Mouse (Mus musculus) small intestine, adult 2 months (tissue): ENCODE results near the gene Crb2. TPM values are rescaled to one million over a fixed set of nuclear protein-coding genes. Genes with fewer than 3 reads are reported as not detected.

ENCODE experiments used
- H3K27ac ChIP-seq: fragments of 200-500 bp; 2 replicates; pipeline ENCODE4 v1.5.1; 2012; ENCODE audit warnings: low read depth, low read length, control low read depth, inconsistent platforms; ENCODE audit not compliant: insufficient read depth
- H3K27me3 ChIP-seq: fragments of 200-500 bp; 2 replicates; pipeline ENCODE4 v1.6.1; 2012; ENCODE audit warnings: mild to moderate bottlenecking, moderate library complexity, low read length, inconsistent platforms; ENCODE audit not compliant: control insufficient read depth, insufficient read depth
- H3K36me3 ChIP-seq: fragments of 200-500 bp; 2 replicates; pipeline ENCODE4 v1.6.1; 2012; ENCODE audit warnings: mild to moderate bottlenecking, low read length, control low read depth, inconsistent platforms; ENCODE audit not compliant: control insufficient read depth, insufficient read depth
- H3K4me1 ChIP-seq: fragments of 200-500 bp; 2 replicates; pipeline ENCODE4 v1.6.1; 2012; ENCODE audit warnings: low read length, inconsistent platforms, mixed read lengths; ENCODE audit not compliant: control insufficient read depth, insufficient read depth, insufficient read length
- H3K4me3 ChIP-seq: fragments of 200-500 bp; 2 replicates; pipeline ENCODE4 v1.5.1; 2012; ENCODE audit warnings: low read depth, mild to moderate bottlenecking, control low read depth, inconsistent platforms, low read length, moderate library complexity
- CTCF ChIP-seq: fragments of 200-500 bp; IDR thresholded peaks from 2 replicates; pipeline ENCODE4 v1.5.1; 2012; ENCODE audit warnings: low read depth, mild to moderate bottlenecking, control low read depth, inconsistent platforms, low read length, moderate library complexity, mixed read lengths; ENCODE audit not compliant: insufficient replicate concordance, insufficient read length; ENCODE audit errors: extremely low read depth
- POLR2A ChIP-seq: fragments of 200-500 bp; IDR thresholded peaks from 2 replicates; pipeline ENCODE4 v1.6.1; 2012; ENCODE audit warnings: low read depth, mild to moderate bottlenecking, control low read depth, inconsistent platforms, low read length, moderate library complexity
- WGBS: fragments of 180-500 bp; shearing (Covaris S2); methylation state at CpG from one replicate; pipeline ENCODE4 v1.1.7; 2018; 5-methylcytosine and 5-hydroxymethylcytosine counted together
- polyA plus RNA-seq: library from polyadenylated mRNA; depleted of rRNA; stranded (reverse); fragments of >200 nt; gene quantifications from 2 replicates; pipeline ENCODE4 v1.2.3, GENCODE M21; 2012

Gene Crb2
- polyA plus RNA-seq, 1 experiment, result 0.14 TPM

GRCm38 (mm10) chr2:37757784-37758183, 18.3 kb upstream of the Crb2 start:
- TF ChIP-seq POLR2A (no peak), CTCF (no peak)
- 92% methylated on average over 4 of the region's 4 CpGs for WGBS
- Histone ChIP-seq H3K4me1 (peaks cover 3% of the 10 kb centered on the region; the same call in 1 of the 2 replicates), H3K4me3 (no peak overlapping the region), H3K27ac (no peak overlapping the region), H3K27me3 (no peaks in the 10 kb centered on the region), H3K36me3 (no peaks in the 10 kb centered on the region)

GRCm38 (mm10) chr2:37758343-37759015, 17.6 kb upstream of the Crb2 start:
- Histone ChIP-seq H3K27ac (no peak overlapping the region), H3K36me3 (no peaks in the 10 kb centered on the region), H3K4me3 (no peak overlapping the region), H3K4me1 (peaks cover 3% of the 10 kb centered on the region; the same call in 1 of the 2 replicates), H3K27me3 (no peaks in the 10 kb centered on the region)
- WGBS, result 63% methylated on average over 21 of the region's 21 CpGs
- TF ChIP-seq CTCF (no peak), POLR2A (no peak)

- H3K27me3 ChIP-seq, result no peaks in the 10 kb centered on the region
- WGBS, result 64% methylated on average over 6 of the region's 6 CpGs
- H3K36me3 ChIP-seq, result no peaks in the 10 kb centered on the region
- no peak overlapping the region for H3K27ac ChIP-seq
- no peak overlapping the region for H3K4me3 ChIP-seq
- TF ChIP-seq CTCF, result no peak
- TF ChIP-seq POLR2A, result no peak
- peaks cover 3% of the 10 kb centered on the region; the same call in 1 of the 2 replicates for H3K4me1 ChIP-seq
These were observed 15.4 kb upstream of the Crb2 start for GRCm38 (mm10) chr2:37760633-37761032.

GRCm38 (mm10) chr2:37763638-37764037, 12.4 kb upstream of the Crb2 start:
- Histone ChIP-seq H3K27me3 (no peaks in the 10 kb centered on the region), H3K4me3 (no peak overlapping the region), H3K4me1 (peaks cover 5% of the 10 kb centered on the region; the same call in 1 of the 2 replicates), H3K36me3 (no peaks in the 10 kb centered on the region), H3K27ac (no peak overlapping the region)
- no peak for TF ChIP-seq POLR2A
- WGBS, result 63% methylated on average over 3 of the region's 3 CpGs

- Histone ChIP-seq H3K27me3 (no peaks in the 10 kb centered on the region), H3K4me3 (no peak overlapping the region), H3K4me1 (peaks cover 5% of the 10 kb centered on the region; the same call in 1 of the 2 replicates), H3K27ac (peak overlapping the region; percentile 57), H3K36me3 (no peaks in the 10 kb centered on the region)
- 92% methylated on average over 2 of the region's 2 CpGs for WGBS
- TF ChIP-seq POLR2A (no peak), CTCF (no peak)
These were observed 11.5 kb upstream of the Crb2 start for GRCm38 (mm10) chr2:37764514-37764913.

- Histone ChIP-seq H3K4me3 (no peak overlapping the region), H3K4me1 (peaks cover 5% of the 10 kb centered on the region; the same call in 1 of the 2 replicates)
These were observed 11.0 kb upstream of the Crb2 start for GRCm38 (mm10) chr2:37765082-37765483.

GRCm38 (mm10) chr2:37766027-37766761, 9.9 kb upstream of the Crb2 start:
- no peaks in the 10 kb centered on the region for H3K27me3 ChIP-seq
- peak overlapping the region; percentile 59 for H3K27ac ChIP-seq
- H3K36me3 ChIP-seq, result no peaks in the 10 kb centered on the region
- peaks cover 5% of the 10 kb centered on the region; the same call in 1 of the 2 replicates for H3K4me1 ChIP-seq
- TF ChIP-seq CTCF (no peak), POLR2A (no peak)
- no peak overlapping the region for H3K4me3 ChIP-seq
- 48% methylated on average over 11 of the region's 11 CpGs for WGBS

More at GRCm38 (mm10) chr2:37765082-37765483, 11.0 kb upstream of the Crb2 start:
- no peaks in the 10 kb centered on the region for H3K27me3 ChIP-seq
- H3K27ac ChIP-seq, result peak overlapping the region; percentile 59
- H3K36me3 ChIP-seq, result no peaks in the 10 kb centered on the region
- WGBS, result 57% methylated on average over 21 of the region's 21 CpGs
- TF ChIP-seq POLR2A, result no peak
- TF ChIP-seq CTCF, result no peak
